Mouse (Mus musculus) embryonic facial prominence, embryonic 12.5 days (tissue): ENCODE data around the gene Zg16. TPM values are rescaled to one million over a fixed set of nuclear protein-coding genes. Genes with fewer than 3 reads are reported as not detected.

Source experiments
- ATAC-seq: fragments of 200-750 bp; cut with Nextera tagmentation; 2 replicates; pipeline ENCODE4 v1.8.0; 2017; ENCODE audit not compliant: insufficient number of reproducible peaks, insufficient read depth, low FRiP score, low TSS enrichment
- H3K27ac ChIP-seq: fragments of 300-500 bp; sonication (generic); 2 replicates; pipeline ENCODE4 v1.5.1; 2016; ENCODE audit warnings: mild to moderate bottlenecking
- H3K27me3 ChIP-seq: fragments of 300-500 bp; sonication (generic); 2 replicates; pipeline ENCODE4 v1.6.1; 2016; ENCODE audit warnings: mild to moderate bottlenecking, moderate library complexity
- H3K36me3 ChIP-seq: fragments of 300-500 bp; sonication (generic); 2 replicates; pipeline ENCODE4 v1.6.1; 2016; ENCODE audit warnings: mild to moderate bottlenecking
- H3K4me1 ChIP-seq: fragments of 300-500 bp; sonication (generic); 2 replicates; pipeline ENCODE4 v1.6.1; 2016
- H3K4me2 ChIP-seq: fragments of 300-500 bp; sonication (generic); replicated peaks from 2 replicates; pipeline ENCODE4 v1.6.1; 2016; ENCODE audit warnings: mild to moderate bottlenecking, moderate library complexity
- H3K4me3 ChIP-seq: fragments of 300-500 bp; sonication (generic); 2 replicates; pipeline ENCODE4 v1.5.1; 2016; ENCODE audit warnings: mild to moderate bottlenecking
- H3K9ac ChIP-seq: fragments of 300-500 bp; sonication (generic); 2 replicates; pipeline ENCODE4 v1.6.1; 2016; ENCODE audit warnings: mild to moderate bottlenecking, moderate library complexity
- H3K9me3 ChIP-seq: fragments of 300-500 bp; sonication (generic); 2 replicates; pipeline ENCODE4 v1.6.1; 2016; ENCODE audit warnings: mild to moderate bottlenecking, moderate library complexity
- WGBS: fragments of 180-500 bp; shearing (Covaris S2); methylation state at CpG from one replicate; pipeline ENCODE4 v1.1.7; 2016; 5-methylcytosine and 5-hydroxymethylcytosine counted together
- polyA plus RNA-seq: library from polyadenylated mRNA; unstranded; fragments of >200 nt; fragmentation: Nextera tagmentation; extraction: Ambion mirVana; gene quantifications from 2 replicates; pipeline ENCODE4 v1.2.1, GENCODE M21; 2016

Zg16 gene
- polyA plus RNA-seq, 1 experiment from 2014 or later = not detected

DNA sequence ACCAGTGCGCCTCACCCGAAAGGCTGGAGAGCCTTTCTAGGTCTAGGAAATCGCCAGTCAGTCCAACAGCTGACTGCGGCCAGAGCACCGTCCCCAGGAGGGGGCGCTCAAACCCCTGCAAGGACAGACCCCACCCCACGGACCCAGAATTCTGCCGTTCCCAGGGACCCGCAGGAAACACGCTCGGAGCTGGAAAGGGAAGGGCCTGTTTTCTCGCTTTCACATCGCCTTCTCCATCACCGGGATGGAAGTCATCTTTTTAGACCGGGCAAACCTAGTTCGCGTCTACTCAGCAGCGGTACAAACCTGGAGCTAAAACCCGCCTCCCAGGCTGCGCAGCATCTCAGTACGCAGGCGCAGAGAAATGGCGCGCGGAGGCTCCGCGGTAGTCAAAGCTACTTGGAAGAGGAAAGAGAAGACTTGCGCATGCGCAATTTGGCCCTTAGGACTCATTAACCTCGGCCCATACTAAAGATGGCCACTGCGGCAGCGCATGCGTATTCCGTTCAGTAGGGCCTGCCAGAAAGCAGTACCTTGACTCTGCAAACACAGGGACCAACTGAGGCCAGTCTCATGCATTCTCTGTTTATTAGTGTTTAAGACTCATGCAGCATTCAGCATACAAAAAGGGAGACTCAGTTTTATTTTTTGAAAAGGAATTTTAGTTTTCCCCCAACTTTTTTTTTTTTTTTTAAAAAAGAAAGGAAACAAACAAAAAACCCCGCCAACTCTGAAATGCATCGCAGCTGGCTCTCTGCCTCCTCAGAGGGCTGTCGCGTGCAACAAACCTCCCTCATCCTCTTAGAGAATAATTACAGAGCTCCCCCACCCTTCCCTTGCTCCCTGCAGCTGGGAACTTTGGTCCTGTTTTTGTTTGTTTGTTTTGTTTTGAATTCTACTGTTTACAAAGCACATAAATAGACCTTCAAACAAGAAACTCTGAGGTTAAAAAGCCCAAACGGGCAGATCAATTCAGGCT is 69.9 kb downstream of the Zg16 start, which contains the start of gene Pagr1a:
Gene Pagr1a, minus strand, starts transcription at position 382 of the 979 bp plus-strand sequence.
- H3K9me3 ChIP-seq = no peaks in the 10 kb centered on the region
- H3K9ac ChIP-seq = peak within 1 kb of the TSS; percentile 82
- H3K4me2 ChIP-seq = peak within 1 kb of the TSS; percentile 97
- H3K36me3 ChIP-seq = peaks cover 38% of the 10 kb centered on the region
- WGBS = 4% methylated on average over 39 of the region's 39 CpGs
- peak; percentile 79 for ATAC-seq
- peak within 1 kb of the TSS; percentile 93 for H3K27ac ChIP-seq
- H3K27me3 ChIP-seq = no peaks in the 10 kb centered on the region
- peak within 1 kb of the TSS; percentile 55 for H3K4me3 ChIP-seq
- peaks cover 70% of the 10 kb centered on the region for H3K4me1 ChIP-seq

DNA sequence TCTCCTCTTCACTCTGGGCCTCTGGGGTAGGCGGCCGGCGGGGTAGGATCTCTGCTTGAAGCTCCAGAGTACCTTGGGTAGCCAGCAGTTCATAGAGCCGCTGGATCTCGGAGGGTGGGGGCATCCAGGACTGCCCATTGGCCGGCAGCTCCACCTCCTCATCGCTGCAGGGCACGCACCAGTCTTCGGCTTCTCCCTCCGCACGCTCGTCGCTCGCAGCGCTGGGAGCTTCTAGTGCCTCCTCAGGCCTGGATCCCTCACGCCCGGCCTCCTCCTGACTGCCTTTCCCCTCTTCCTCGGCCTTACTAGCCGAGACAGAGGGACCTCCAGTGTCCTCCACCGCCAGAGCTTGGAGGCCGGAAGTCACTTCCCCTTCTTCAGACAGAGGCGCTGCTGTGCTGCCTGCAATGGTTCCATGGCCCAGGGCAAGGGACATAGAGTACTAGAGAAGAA is 70.6 kb downstream of the Zg16 start:
- H3K9me3 ChIP-seq = no peaks in the 10 kb centered on the region
- peak; percentile 22; the same call in 1 of the 2 replicates for ATAC-seq
- H3K4me1 ChIP-seq = peaks cover 62% of the 10 kb centered on the region
- no peaks in the 10 kb centered on the region for H3K27me3 ChIP-seq
- peak overlapping the region; percentile 55 for H3K4me3 ChIP-seq
- H3K4me2 ChIP-seq = peak overlapping the region; percentile 97
- under 1% methylated on average over 22 of the region's 22 CpGs for WGBS
- H3K36me3 ChIP-seq = peaks cover 36% of the 10 kb centered on the region
- H3K9ac ChIP-seq = peak overlapping the region; percentile 82
- peak overlapping the region; percentile 93 for H3K27ac ChIP-seq

- Histone ChIP-seq H3K4me2 (peak within 1 kb of the TSS; percentile 97), H3K36me3 (peaks cover 36% of the 10 kb centered on the region), H3K27me3 (no peaks in the 10 kb centered on the region), H3K27ac (peak within 1 kb of the TSS; percentile 93), H3K9ac (peak within 1 kb of the TSS; percentile 82), H3K9me3 (no peaks in the 10 kb centered on the region), H3K4me3 (peak within 1 kb of the TSS; percentile 55), H3K4me1 (peaks cover 60% of the 10 kb centered on the region)
- ATAC-seq = no peak
These were observed 70.8 kb downstream of the Zg16 start, which contains the start of gene Pagr1b for GRCm38 (mm10) chr7:127016481-127016485. TSS of gene Pagr1b (minus strand) at chr7:127016484.

- Histone ChIP-seq H3K36me3 (peaks cover 36% of the 10 kb centered on the region), H3K27ac (peak overlapping the region; percentile 93), H3K27me3 (no peaks in the 10 kb centered on the region), H3K4me2 (peak overlapping the region; percentile 97), H3K9me3 (no peaks in the 10 kb centered on the region), H3K9ac (peak overlapping the region; percentile 82), H3K4me3 (peak overlapping the region; percentile 55), H3K4me1 (peaks cover 58% of the 10 kb centered on the region)
- ATAC-seq = no peak
- WGBS = 1% methylated on average over 10 of the region's 10 CpGs
These were observed 71.0 kb downstream of the Zg16 start for GRCm38 (mm10) chr7:127016081-127016480.

GRCm38 (mm10) chr7:127014993-127015392 is 72.1 kb downstream of the Zg16 start:
- no peaks in the 10 kb centered on the region for H3K9me3 ChIP-seq
- peaks cover 36% of the 10 kb centered on the region for H3K36me3 ChIP-seq
- 93% methylated on average over 12 of the region's 12 CpGs for WGBS
- H3K27ac ChIP-seq = no peak overlapping the region; the same call in 1 of the 2 replicates
- peaks cover 49% of the 10 kb centered on the region for H3K4me1 ChIP-seq
- ATAC-seq = no peak
- H3K4me3 ChIP-seq = no peak overlapping the region
- H3K4me2 ChIP-seq = peak overlapping the region; percentile 97
- H3K27me3 ChIP-seq = no peaks in the 10 kb centered on the region
- H3K9ac ChIP-seq = no peak overlapping the region

DNA sequence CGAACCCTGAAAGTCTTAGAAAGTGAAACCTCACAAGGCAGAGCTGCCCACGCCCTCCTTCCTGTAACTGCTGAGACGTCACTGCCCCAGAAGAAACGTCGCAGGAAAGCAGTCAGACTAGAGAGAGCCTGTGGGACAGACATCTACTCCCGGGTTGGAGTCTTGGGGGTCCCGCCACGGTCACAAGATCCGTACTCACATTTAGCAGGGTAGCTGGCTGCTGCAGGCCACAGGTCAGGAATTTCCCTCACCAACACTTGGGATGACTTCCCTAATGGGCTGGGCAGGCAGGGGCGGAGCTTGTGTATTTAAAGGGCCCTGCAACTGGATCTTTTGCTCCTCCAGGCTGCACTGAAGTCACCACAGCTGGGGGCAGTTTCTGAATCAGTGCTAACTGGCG is 72.8 kb downstream of the Zg16 start, which contains the start of gene Mvp:
Gene Mvp, minus strand, starts transcription at position 302 of the 400 bp plus-strand sequence.
- no peak for ATAC-seq
- H3K4me3 ChIP-seq = peak within 1 kb of the TSS; percentile 55
- peak within 1 kb of the TSS; percentile 97 for H3K4me2 ChIP-seq
- peak within 1 kb of the TSS; percentile 93; the same call in 1 of the 2 replicates for H3K27ac ChIP-seq
- 40% methylated on average over 11 of the region's 11 CpGs for WGBS
- H3K27me3 ChIP-seq = no peaks in the 10 kb centered on the region
- peaks cover 42% of the 10 kb centered on the region for H3K4me1 ChIP-seq
- H3K9me3 ChIP-seq = no peaks in the 10 kb centered on the region
- peak within 1 kb of the TSS; percentile 82; the same call in 1 of the 2 replicates for H3K9ac ChIP-seq
- peaks cover 36% of the 10 kb centered on the region for H3K36me3 ChIP-seq

GRCm38 (mm10) chr7:127013385-127013784 is 73.7 kb downstream of the Zg16 start:
- Histone ChIP-seq H3K36me3 (peaks cover 36% of the 10 kb centered on the region), H3K4me1 (peaks cover 35% of the 10 kb centered on the region), H3K9ac (no peak overlapping the region), H3K9me3 (no peaks in the 10 kb centered on the region), H3K4me3 (no peak overlapping the region), H3K27ac (no peak overlapping the region), H3K4me2 (no peak overlapping the region), H3K27me3 (no peaks in the 10 kb centered on the region)
- whole genome bisulfite sequencing = 94% methylated on average over 6 of the region's 6 CpGs
- no peak for ATAC-seq

DNA sequence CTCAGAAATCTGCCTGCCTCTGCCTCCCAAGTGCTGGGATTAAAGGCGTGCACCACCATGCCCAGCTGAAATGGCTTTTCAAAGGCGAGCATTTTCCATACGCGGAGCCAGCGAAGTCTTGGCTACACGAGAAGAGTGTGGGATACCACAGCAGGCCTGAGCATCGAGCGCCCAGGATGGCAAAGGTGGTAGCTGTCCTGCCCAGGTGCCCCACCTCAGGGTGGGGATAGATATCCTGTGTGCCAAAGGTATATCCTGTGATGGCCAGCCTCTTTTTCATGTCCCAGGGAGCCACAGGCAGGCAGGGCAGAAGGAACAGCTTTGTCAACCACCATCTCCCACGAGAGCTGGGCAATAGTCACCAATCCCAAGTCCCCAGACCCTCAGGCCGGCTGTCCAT is 74.3 kb downstream of the Zg16 start:
- peaks cover 36% of the 10 kb centered on the region for H3K36me3 ChIP-seq

DNA sequence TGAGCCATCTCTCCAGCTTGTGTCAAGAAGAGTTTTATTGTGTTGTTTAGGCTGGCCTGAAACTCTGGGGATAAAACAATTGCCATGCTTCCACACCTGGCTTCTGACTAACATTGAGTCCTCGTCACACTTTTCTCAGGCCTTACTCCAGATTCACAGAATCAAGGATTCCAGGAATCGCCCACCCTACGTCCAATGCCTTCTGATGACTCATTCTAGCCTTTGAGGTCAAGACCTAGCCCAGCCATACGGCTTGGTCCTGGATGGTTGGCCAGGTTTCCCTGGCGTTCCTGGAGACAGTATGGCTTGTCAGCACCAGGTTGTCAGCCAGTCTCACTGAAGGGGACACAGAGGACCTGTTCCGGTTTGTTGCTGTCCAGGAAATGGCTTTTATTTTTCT is 74.8 kb downstream of the Zg16 start:
- Histone ChIP-seq H3K9me3 (no peaks in the 10 kb centered on the region), H3K4me1 (peaks cover 26% of the 10 kb centered on the region), H3K9ac (no peak overlapping the region), H3K27me3 (no peaks in the 10 kb centered on the region), H3K36me3 (peaks cover 36% of the 10 kb centered on the region), H3K27ac (no peak overlapping the region), H3K4me3 (no peak overlapping the region), H3K4me2 (no peak overlapping the region)
- 87% methylated on average over 6 of the region's 6 CpGs for WGBS
- no peak for ATAC-seq

More for the DNA sequence above, 74.3 kb downstream of the Zg16 start:
- no peak overlapping the region for H3K4me2 ChIP-seq
- no peak for ATAC-seq
- H3K4me1 ChIP-seq = peaks cover 30% of the 10 kb centered on the region
- 97% methylated on average over 10 of the region's 10 CpGs for WGBS
- no peak overlapping the region for H3K9ac ChIP-seq
- no peak overlapping the region for H3K27ac ChIP-seq
- H3K4me3 ChIP-seq = no peak overlapping the region
- H3K9me3 ChIP-seq = no peaks in the 10 kb centered on the region
- no peaks in the 10 kb centered on the region for H3K27me3 ChIP-seq

DNA sequence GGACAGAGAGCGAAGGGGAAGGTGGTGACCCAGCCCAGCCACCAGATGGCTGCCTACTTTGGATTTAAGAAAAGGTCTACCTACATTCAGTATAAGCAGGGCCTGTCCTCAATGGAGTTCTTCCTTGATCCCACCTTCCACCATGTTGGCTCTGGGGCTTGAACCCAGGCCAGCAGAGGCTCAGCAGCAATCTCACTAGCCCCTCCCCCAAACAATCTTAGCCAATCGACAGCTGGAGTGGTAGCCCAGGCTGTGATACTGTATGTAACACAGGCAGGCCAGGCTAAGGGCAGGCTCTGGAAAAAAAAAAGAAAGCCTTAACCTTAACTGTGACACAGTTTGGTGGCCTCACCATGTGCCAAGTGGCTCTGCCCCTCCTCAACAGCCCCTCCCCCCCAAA is 75.4 kb downstream of the Zg16 start:
- Histone ChIP-seq H3K27ac (no peak overlapping the region), H3K4me3 (no peak overlapping the region), H3K9me3 (no peaks in the 10 kb centered on the region), H3K9ac (no peak overlapping the region), H3K4me2 (no peak overlapping the region), H3K36me3 (peaks cover 36% of the 10 kb centered on the region), H3K4me1 (peaks cover 26% of the 10 kb centered on the region), H3K27me3 (no peaks in the 10 kb centered on the region)
- no peak for ATAC-seq
- 70% methylated on average over 2 of the region's 2 CpGs for whole genome bisulfite sequencing

DNA sequence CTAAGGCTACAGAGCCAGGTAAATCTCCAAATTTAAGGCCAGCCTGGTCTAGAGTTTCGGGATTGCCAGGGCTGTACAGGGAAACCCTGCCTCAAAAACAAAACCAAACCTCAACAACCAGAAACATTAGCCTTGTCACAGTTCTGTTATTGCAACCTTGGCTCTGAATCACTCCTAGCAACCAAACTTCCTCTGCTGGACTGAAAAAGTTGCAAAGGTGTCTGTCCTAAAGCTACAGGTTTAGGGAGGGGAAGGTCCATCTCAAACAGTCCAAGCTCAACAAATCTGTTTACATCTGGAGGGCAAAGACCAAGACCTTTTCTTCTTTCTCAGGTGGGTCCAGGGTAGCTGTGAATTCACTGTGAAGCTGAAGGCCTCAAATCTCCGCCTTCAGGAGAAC is 76.1 kb downstream of the Zg16 start:
- Histone ChIP-seq H3K4me2 (no peak overlapping the region), H3K9ac (no peak overlapping the region), H3K27ac (no peak overlapping the region), H3K4me1 (peaks cover 24% of the 10 kb centered on the region), H3K9me3 (no peaks in the 10 kb centered on the region), H3K27me3 (no peaks in the 10 kb centered on the region), H3K36me3 (peaks cover 36% of the 10 kb centered on the region), H3K4me3 (no peak overlapping the region)
- no peak for ATAC-seq
- 92% methylated on average over 2 of the region's 2 CpGs for WGBS

- H3K4me3 ChIP-seq = no peak overlapping the region
- no peak overlapping the region for H3K27ac ChIP-seq
- no peaks in the 10 kb centered on the region for H3K27me3 ChIP-seq
- peaks cover 23% of the 10 kb centered on the region for H3K36me3 ChIP-seq
- ATAC-seq = no peak
- no peak overlapping the region for H3K4me2 ChIP-seq
- peaks cover 11% of the 10 kb centered on the region for H3K4me1 ChIP-seq
- no peaks in the 10 kb centered on the region for H3K9me3 ChIP-seq
- 83% methylated on average over 17 of the region's 17 CpGs for WGBS
- H3K9ac ChIP-seq = no peak overlapping the region
These were observed 77.6 kb downstream of the Zg16 start for GRCm38 (mm10) chr7:127009307-127010085.
